ENCODE assay signal across 31 mouse cellular contexts in genomic region chr5:53819711-53820110, GRCm38 (mm10). TPM values are rescaled to one million over a fixed set of nuclear protein-coding genes. Genes with fewer than 3 reads are reported as not detected.
DNase-seq lines count a peak whose midpoint lies in the region; ATAC-seq lines count a peak whose summit lies in the region.
"Had no signal": no experiment of that assay in that cellular context is flagged by ENCODE, and none has a peak within 500 bp of the region (broad histone marks: within the 10 kb centered on the region; RNA-seq: fewer than 3 reads in every experiment).

No protein-coding gene starts in this region.

- peak; percentile 80 for DNase-seq in gastrocnemius, adult 18-20 months (ENCODE audit: low spot score)
- DNase-seq in gastrocnemius, postnatal 4 days (ENCODE audit: low spot score in 2 of 2) = no peak
- DNase-seq in gastrocnemius, postnatal 10 days = peak; percentile 23
- DNase-seq in gastrocnemius, postnatal 25 days = peak; percentile 82
- DNase-seq in skeletal muscle tissue, adult 2 months (ENCODE audit: low read depth, low spot score) = peak; percentile 88
- no peak for DNase-seq in adipocyte (ENCODE audit: low spot score)
- no peak for DNase-seq in hindbrain, embryonic 14.5 days (ENCODE audit: low spot score)
- no peak for DNase-seq in adrenal gland, postnatal 4 days (ENCODE audit: low spot score in 2 of 2)
- DNase-seq: adrenal gland, adult 2 months; adrenal gland, postnatal 10 days; adrenal gland, postnatal 25 days; B cell, adult 2 months; cerebellum, adult 11 months; cerebellum, adult 18-20 months; cerebellum, adult 8-10 months; cerebellum, adult 9-11 months; cerebellum, postnatal 14 days; cerebellum, postnatal 36 days; embryo, embryonic 11 days had no signal

- 94% methylated on average over 7 of the region's 7 CpGs for WGBS in hindbrain, embryonic 14.5 days

- H3K27ac ChIP-seq in hindbrain, embryonic 14.5 days = no peak overlapping the region
- H3K27ac ChIP-seq: embryonic facial prominence, embryonic 13.5 days; embryonic facial prominence, embryonic 15.5 days; forebrain, embryonic 10.5 days; forebrain, embryonic 12.5 days had no signal

- ATAC-seq in hindbrain, embryonic 14.5 days (ENCODE audit: low FRiP score) = no peak
- ATAC-seq: activated CD4-positive, CD25-positive, alpha-beta regulatory T cell, adult 4 months; CD4-positive, CD25-positive, alpha-beta regulatory T cell, adult 4 months; forebrain, embryonic 14.5 days; forebrain, embryonic 16.5 days; Patski had no signal

- H3K4me3 ChIP-seq in hindbrain, embryonic 14.5 days (replicated peaks; ENCODE audit: low read length) = no peak overlapping the region
- H3K4me3 ChIP-seq: embryonic facial prominence, embryonic 13.5 days; embryonic facial prominence, embryonic 15.5 days; erythroblast, embryonic 14.5 days; forebrain, embryonic 10.5 days; forebrain, embryonic 12.5 days had no signal

- H3K27me3 ChIP-seq in hindbrain, embryonic 14.5 days (ENCODE audit: control insufficient read depth, insufficient read depth, low read length) = no peaks in the 10 kb centered on the region
- H3K27me3 ChIP-seq: CH12.LX; embryonic facial prominence, embryonic 13.5 days; embryonic facial prominence, embryonic 15.5 days; forebrain, embryonic 12.5 days; Patski had no signal

- no peaks in the 10 kb centered on the region for H3K9me3 ChIP-seq in hindbrain, embryonic 14.5 days (ENCODE audit: control insufficient read depth, low read length)
- H3K9me3 ChIP-seq: embryonic facial prominence, embryonic 13.5 days; embryonic facial prominence, embryonic 15.5 days; forebrain, embryonic 10.5 days; forebrain, embryonic 12.5 days; G1E had no signal

- no peaks in the 10 kb centered on the region for H3K36me3 ChIP-seq in hindbrain, embryonic 14.5 days (replicated peaks; ENCODE audit: control insufficient read depth, insufficient read depth)
- H3K36me3 ChIP-seq: embryonic facial prominence, embryonic 13.5 days; embryonic facial prominence, embryonic 15.5 days; forebrain, embryonic 10.5 days; forebrain, embryonic 12.5 days; G1E had no signal

- H3K4me1 ChIP-seq in hindbrain, embryonic 14.5 days (replicated peaks; ENCODE audit: control insufficient read depth, insufficient read depth, low read length) = no peaks in the 10 kb centered on the region
- H3K4me1 ChIP-seq: embryonic facial prominence, embryonic 15.5 days; forebrain, embryonic 10.5 days; forebrain, embryonic 12.5 days had no signal

- H3K9ac ChIP-seq in hindbrain, embryonic 14.5 days = no peak overlapping the region
- H3K9ac ChIP-seq: embryonic facial prominence, embryonic 13.5 days; embryonic facial prominence, embryonic 15.5 days; forebrain, embryonic 12.5 days had no signal

- no peak overlapping the region for H3K4me2 ChIP-seq in hindbrain, embryonic 14.5 days (replicated peaks)
- H3K4me2 ChIP-seq: embryonic facial prominence, embryonic 13.5 days; embryonic facial prominence, embryonic 15.5 days; forebrain, embryonic 12.5 days had no signal

RNA-seq across cellular contexts. Expression of gene Tbc1d19, which starts 10.3 kb away (rescaled TPM):
- 10 to 100 TPM; 19.7 to 22.3 TPM for total RNA-seq in gastrocnemius, adult 18-20 months (2021)
- total RNA-seq in gastrocnemius, postnatal 4 days (2021) = 10 to 100 TPM; 23.9 to 24.9 TPM
- total RNA-seq in gastrocnemius, postnatal 10 days (2021) = 10 to 100 TPM; 20.5 to 21.2 TPM
- 10 to 100 TPM; 21.4 to 21.9 TPM for total RNA-seq in gastrocnemius, postnatal 25 days (2021)
- polyA plus RNA-seq in hindbrain, embryonic 14.5 days (2014; fragmentation: Nextera tagmentation; extraction: Ambion mirVana) = 70.1 and 77.0 TPM in 2 replicates
- total RNA-seq in adrenal gland, postnatal 4 days (2021) = 10 to 100 TPM; 39.7 to 41.1 TPM

Comparison
In these comparisons a context has a peak if more than half of its experiments do, and no peak if none do; other contexts are left out.
1. DNase-seq: peak in gastrocnemius, adult 18-20 months (single experiment), gastrocnemius, postnatal 10 days (single experiment), gastrocnemius, postnatal 25 days (single experiment) and skeletal muscle tissue, adult 2 months (single experiment); none in gastrocnemius, postnatal 4 days (0 of 2), adipocyte (single experiment), hindbrain, embryonic 14.5 days (single experiment) and adrenal gland, postnatal 4 days (0 of 2).